Mouse (Mus musculus): ENCODE data around the gene Ccdc88b.

Ccdc88b gene

GRCm38 (mm10) chr19:6829870-6830555 is 28.0 kb downstream of the Ccdc88b start:
- no peak for DNase-seq (ENCODE audit: low read depth, low spot score)

DNA sequence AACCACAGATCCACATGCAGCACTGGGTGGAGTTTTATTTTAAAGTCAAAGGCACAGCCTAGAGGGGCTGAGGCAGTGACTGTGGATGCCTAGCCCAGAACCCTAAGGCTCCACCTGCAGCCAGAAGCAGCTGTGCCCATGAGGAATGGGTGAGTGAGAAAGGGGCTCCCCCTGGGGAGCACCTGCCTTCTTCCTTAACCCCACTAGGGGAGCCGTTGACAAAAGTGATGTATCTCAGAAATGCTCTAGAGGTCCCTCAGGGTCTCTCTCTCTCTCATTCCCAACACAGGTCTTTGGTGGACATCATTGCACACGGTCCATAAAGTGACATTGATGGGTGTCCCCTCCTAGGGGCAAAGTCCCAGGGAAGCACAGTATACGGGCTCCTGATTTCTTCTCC is 28.9 kb downstream of the Ccdc88b start:
- DNase-seq (ENCODE audit: low read depth, low spot score) = peak; percentile 80

- no peak for DNase-seq (ENCODE audit: low read depth, low spot score)
Measured at GRCm38 (mm10) chr19:6826601-6827000, 31.4 kb downstream of the Ccdc88b start.

- no peak for DNase-seq (ENCODE audit: low read depth, low spot score)
Measured at GRCm38 (mm10) chr19:6825384-6825783, 32.6 kb downstream of the Ccdc88b start.

DNA sequence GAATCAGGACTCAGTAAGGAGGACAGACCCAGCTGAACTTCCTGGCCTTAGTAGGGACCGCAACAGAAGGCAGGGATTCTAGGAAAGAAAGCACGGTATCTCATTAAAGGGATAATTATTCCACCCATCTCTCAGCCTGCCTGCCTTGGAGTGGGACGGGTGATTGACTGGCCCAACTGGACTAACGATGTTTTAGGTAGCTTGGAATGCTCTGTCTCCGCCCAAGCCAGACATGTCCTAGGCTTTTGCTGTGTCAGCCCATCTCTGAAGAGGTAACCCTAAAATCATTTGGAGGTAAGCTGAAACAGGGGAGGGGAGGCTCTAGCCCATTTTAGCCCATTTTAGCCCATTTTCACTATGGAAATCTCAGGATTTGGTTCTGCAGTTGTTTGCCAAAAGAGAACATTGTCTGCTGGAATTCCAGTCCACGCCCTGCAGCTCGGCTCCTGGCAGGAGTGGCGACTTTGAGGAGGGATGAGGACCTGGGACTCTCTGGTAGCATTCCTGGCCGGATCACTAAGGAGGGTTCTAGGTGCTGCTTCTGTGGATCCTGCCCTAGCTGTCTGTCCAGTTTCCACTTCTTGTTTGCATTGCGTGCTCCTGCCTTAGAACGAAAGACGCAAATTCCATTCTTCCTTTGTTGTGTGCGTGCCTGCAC is 37.3 kb downstream of the Ccdc88b start:
- no peak for DNase-seq (ENCODE audit: low read depth, low spot score)

DNA sequence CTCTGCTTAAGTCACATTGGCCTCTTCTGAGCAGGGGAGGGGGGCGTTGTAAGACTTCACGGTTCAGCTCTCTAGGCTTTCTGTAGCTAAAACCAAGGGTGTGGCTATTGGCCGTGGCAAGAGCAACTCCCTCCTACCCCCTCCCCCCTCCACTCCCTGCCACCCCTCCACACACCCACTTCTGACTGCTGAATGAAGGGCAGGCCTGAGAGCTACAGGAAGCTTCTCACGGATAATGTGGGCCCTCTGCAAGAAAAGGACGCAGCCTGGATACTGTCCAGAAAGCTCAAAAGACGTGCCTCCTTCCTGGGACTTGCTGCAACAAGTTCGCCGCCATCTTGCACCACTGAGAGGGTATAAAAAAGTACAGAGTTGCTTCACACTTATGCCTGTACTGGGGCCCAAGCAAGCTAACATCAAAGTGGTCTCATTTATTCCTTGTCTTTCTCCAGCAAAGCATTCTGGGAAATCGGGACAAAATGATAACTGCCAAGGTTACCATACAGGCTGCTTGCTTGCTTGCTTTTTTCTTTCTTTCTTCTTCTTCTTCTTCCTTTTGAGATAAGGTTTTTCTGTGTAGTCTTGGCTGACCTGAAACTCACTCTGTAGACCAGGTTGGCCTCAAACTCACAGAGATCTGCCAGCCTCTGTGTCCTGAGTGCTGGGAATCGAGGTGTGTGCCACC is 38.7 kb downstream of the Ccdc88b start:
- no peak for DNase-seq (ENCODE audit: low read depth, low spot score)

GRCm38 (mm10) chr19:6814958-6815357 is 43.1 kb downstream of the Ccdc88b start:
- DNase-seq (ENCODE audit: low read depth, low spot score) = no peak

DNA sequence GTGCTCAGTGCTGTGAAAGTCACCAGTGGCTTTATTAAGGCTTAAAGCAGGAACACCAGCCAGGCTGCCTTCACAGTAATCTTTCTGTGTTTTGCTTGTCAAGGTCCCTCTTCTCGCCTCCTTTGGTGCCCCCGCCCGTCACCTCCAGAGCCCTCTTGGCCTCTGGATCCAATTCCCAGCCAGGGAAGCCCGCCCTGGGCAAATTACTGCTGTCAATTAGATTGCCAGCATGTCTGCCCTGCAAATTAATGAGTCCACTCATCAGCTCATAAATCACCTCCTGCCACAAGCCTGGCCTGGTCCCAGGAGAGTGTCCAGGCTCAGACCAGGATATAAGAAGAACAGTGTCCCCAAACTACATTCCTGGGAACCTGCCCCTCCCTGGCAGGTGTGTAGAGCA is 43.6 kb downstream of the Ccdc88b start:
- DNase-seq (ENCODE audit: low read depth, low spot score) = no peak
